Comparison of ENCODE assay signal across 8 mouse cellular contexts in genomic region chr16:16930810-16931296, GRCm38 (mm10). TPM values are rescaled to one million over a fixed set of nuclear protein-coding genes. Genes with fewer than 3 reads are reported as not detected.
A peak's percentile ranks its signal among the peaks of the same experiment; 100 is the strongest.
DNase-seq lines count a peak whose midpoint lies in the region.

No protein-coding gene starts in this region.

- DNase-seq in kidney, postnatal 10 days = peak; percentile 3
- DNase-seq in kidney, adult 9 months = no peak
- peak; percentile 93 to 94 for DNase-seq in frontal cortex, adult 2 months (ENCODE audit: extremely low spot score in 1 of 2, low spot score in 1 of 2)
- peak; percentile 90 to 91 for DNase-seq in layer of hippocampus, postnatal 36 days
- DNase-seq in right cerebral cortex, postnatal 10 days (ENCODE audit: low spot score in 2 of 2) = peak; percentile 87 to 94
- DNase-seq in lung, postnatal 25 days (ENCODE audit: low spot score) = no peak
- DNase-seq in kidney, postnatal 25 days = no peak
- no peak for DNase-seq in gastrocnemius, postnatal 10 days

RNA-seq across cellular contexts. Expression of gene Ppm1f, which starts 34.6 kb away (rescaled TPM):
- polyA plus RNA-seq in frontal cortex, adult 2 months (2012; rRNA removed) = 36.1 and 40.4 TPM in 2 replicates
- 10 to 100 TPM; 47.0 to 49.5 TPM for total RNA-seq in layer of hippocampus, postnatal 36 days (2021)
- total RNA-seq in gastrocnemius, postnatal 10 days (2021) = 10 to 100 TPM; 18.4 to 24.9 TPM

RNA-seq across cellular contexts. Expression of gene Mapk1, which starts 52.3 kb away (rescaled TPM):
- 360 and 370 TPM in 2 replicates for polyA plus RNA-seq in frontal cortex, adult 2 months (2012; rRNA removed)
- total RNA-seq in layer of hippocampus, postnatal 36 days (2021) = 100 to 1,000 TPM; 522 to 529 TPM
- 100 to 1,000 TPM; 107 to 114 TPM for total RNA-seq in gastrocnemius, postnatal 10 days (2021)

Comparison
In these comparisons a context has a peak if more than half of its experiments do, and no peak if none do; other contexts are left out.
1. DNase-seq: peak in kidney, postnatal 10 days (single experiment), frontal cortex, adult 2 months (2 of 2), layer of hippocampus, postnatal 36 days (2 of 2) and right cerebral cortex, postnatal 10 days (2 of 2); none in kidney, adult 9 months (single experiment), lung, postnatal 25 days (single experiment), kidney, postnatal 25 days (0 of 2) and gastrocnemius, postnatal 10 days (single experiment).
2. RNA of gene Mapk1, which starts 52.3 kb away (total RNA-seq): 522 to 529 TPM in layer of hippocampus, postnatal 36 days; 107 to 114 TPM in gastrocnemius, postnatal 10 days; every median in the first group is over 4 times any median in the second.